Mouse (Mus musculus) midbrain, postnatal 0 days (tissue): ENCODE data around the gene 1700012A03Rik. TPM values are rescaled to one million over a fixed set of nuclear protein-coding genes. Genes with fewer than 3 reads are reported as not detected.

Source experiments
- ATAC-seq: fragments of 200-750 bp; cut with Nextera tagmentation; 2 replicates; pipeline ENCODE4 v1.8.0; 2017; ENCODE audit warnings: moderate number of reproducible peaks, mild to moderate bottlenecking, moderate TSS enrichment, moderate library complexity; ENCODE audit not compliant: low FRiP score
- DNase-seq: peaks from one replicate; pipeline ENCODE4 v3.0.0-alpha.2; 2015; ENCODE audit warnings: low spot score
- H3K27ac ChIP-seq: fragments of 300-500 bp; sonication (generic); 2 replicates; pipeline ENCODE4 v1.5.1; 2014; ENCODE audit warnings: low read depth, mild to moderate bottlenecking, low read length, mixed read lengths
- H3K27me3 ChIP-seq: fragments of 300-500 bp; sonication (generic); 2 replicates; pipeline ENCODE4 v1.6.1; 2014; ENCODE audit warnings: low read length, control low read depth, mixed read lengths; ENCODE audit not compliant: insufficient read depth
- H3K36me3 ChIP-seq: fragments of 300-500 bp; sonication (generic); 2 replicates; pipeline ENCODE4 v1.6.1; 2014; ENCODE audit warnings: low read length, control low read depth, mixed read lengths; ENCODE audit not compliant: insufficient read depth
- H3K4me1 ChIP-seq: fragments of 300-500 bp; sonication (generic); 2 replicates; pipeline ENCODE4 v1.6.1; 2014; ENCODE audit warnings: mild to moderate bottlenecking, control low read depth, antibody characterized with exemption, low read length, mixed read lengths; ENCODE audit not compliant: insufficient read depth
- H3K4me2 ChIP-seq: fragments of 300-500 bp; sonication (generic); 2 replicates; pipeline ENCODE4 v1.6.1; 2014; ENCODE audit warnings: low read depth, mild to moderate bottlenecking, low read length, mixed read lengths; ENCODE audit not compliant: poor library complexity, severe bottlenecking
- H3K4me3 ChIP-seq: fragments of 300-500 bp; sonication (generic); 2 replicates; pipeline ENCODE4 v1.5.1; 2014; ENCODE audit warnings: low read depth, mild to moderate bottlenecking, low read length, moderate library complexity
- H3K9ac ChIP-seq: fragments of 300-500 bp; sonication (generic); replicated peaks from 2 replicates; pipeline ENCODE4 v1.6.1; 2014; ENCODE audit warnings: mild to moderate bottlenecking, low read length, moderate library complexity, mixed read lengths; ENCODE audit not compliant: poor library complexity, severe bottlenecking
- H3K9me3 ChIP-seq: fragments of 300-500 bp; sonication (generic); 2 replicates; pipeline ENCODE4 v1.6.1; 2016; ENCODE audit warnings: low read length, control low read depth
- CTCF ChIP-seq: IDR thresholded peaks from 2 replicates; pipeline ENCODE4 v1.5.1; 2016; ENCODE audit warnings: antibody characterized with exemption, mild to moderate bottlenecking
- WGBS: fragments of 180-500 bp; shearing (Covaris S2); extraction: QIAGEN DNeasy Blood & Tissue Kit; methylation state at CpG from one replicate; pipeline ENCODE4 v1.1.7; 2014; 5-methylcytosine and 5-hydroxymethylcytosine counted together
- polyA plus RNA-seq: library from polyadenylated mRNA; unstranded; fragments of >200 nt; fragmentation: Nextera tagmentation; extraction: Ambion mirVana; gene quantifications from 2 replicates; pipeline ENCODE4 v1.2.1, GENCODE M21; 2015
- total RNA-seq: library from RNA; depleted of rRNA; stranded (reverse); fragments of >200 nt; gene quantifications from 2 replicates; pipeline ENCODE4 v1.2.3, GENCODE M21; 2014

1700012A03Rik gene
- total and polyA plus RNA-seq, 2 experiments from 2014 or later = not detected

DNA sequence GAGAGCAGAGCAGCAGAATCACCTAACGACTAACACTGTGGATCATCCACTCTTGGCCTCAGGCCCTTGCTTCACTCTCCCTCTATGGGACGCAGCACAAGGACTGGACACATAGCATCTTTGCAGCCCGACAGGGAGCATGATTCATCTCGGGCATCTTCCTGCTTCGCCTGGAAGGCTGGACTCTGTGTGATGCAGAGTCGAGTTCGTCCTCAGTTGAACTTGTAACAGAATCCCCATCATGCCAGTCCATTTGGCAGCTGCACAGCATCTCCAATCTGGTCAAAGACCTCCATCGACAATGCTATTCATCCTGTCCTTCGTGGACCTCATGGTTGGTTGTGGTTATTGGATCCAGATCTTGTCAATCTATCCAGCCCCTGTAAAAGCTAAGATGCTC is 11.2 kb downstream of the 1700012A03Rik start:
- Histone ChIP-seq H3K4me3 (no peak overlapping the region), H3K9ac (no peak overlapping the region), H3K36me3 (no peaks in the 10 kb centered on the region), H3K27ac (no peak overlapping the region), H3K9me3 (no peaks in the 10 kb centered on the region), H3K4me1 (no peaks in the 10 kb centered on the region), H3K27me3 (no peaks in the 10 kb centered on the region), H3K4me2 (no peak overlapping the region)
- ATAC-seq (no peak), DNase-seq (no peak)
- no peak for TF ChIP-seq CTCF
- WGBS = 86% methylated on average over 9 of the region's 9 CpGs

DNA sequence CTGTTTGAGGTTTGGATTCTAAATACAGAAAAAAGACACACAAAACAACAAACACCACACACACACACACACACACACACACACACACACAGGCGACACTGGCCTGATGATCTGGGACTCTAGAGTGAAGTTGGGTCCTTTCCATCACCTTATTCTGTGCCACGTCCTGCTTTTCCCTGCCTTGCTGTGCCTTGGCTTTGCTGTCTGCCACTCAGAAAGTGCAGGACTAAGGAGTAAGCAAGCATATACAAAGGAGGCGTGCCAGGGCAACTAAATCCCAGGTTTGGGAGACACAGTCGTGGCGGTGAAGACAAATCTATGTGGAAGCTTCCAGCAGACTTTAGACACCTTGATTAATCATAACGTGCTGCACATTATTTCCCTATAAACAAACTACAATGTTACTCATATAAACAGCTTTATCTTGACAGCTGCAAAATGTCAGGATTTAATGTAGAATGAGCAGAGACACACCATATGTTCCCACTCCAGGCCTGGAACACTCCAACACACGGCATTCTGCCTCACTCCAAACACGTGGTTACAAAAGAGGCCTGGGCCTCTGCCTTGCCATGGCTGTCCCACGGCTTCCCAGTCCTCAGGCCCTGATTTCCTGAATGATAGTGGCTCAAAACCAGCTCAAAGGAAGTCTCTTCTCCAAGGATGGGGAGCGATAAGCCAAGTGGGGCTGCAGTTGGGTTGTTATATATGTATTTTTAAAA is 15.9 kb downstream of the 1700012A03Rik start:
- H3K9me3 ChIP-seq = no peaks in the 10 kb centered on the region
- no peaks in the 10 kb centered on the region for H3K27me3 ChIP-seq
- no peak for TF ChIP-seq CTCF
- H3K4me2 ChIP-seq = no peak overlapping the region
- peak; percentile 36 for DNase-seq
- no peak for ATAC-seq
- H3K4me3 ChIP-seq = no peak overlapping the region
- no peak overlapping the region for H3K27ac ChIP-seq
- H3K4me1 ChIP-seq = no peaks in the 10 kb centered on the region
- no peak overlapping the region for H3K9ac ChIP-seq
- 81% methylated on average over 10 of the region's 10 CpGs for WGBS
- H3K36me3 ChIP-seq = no peaks in the 10 kb centered on the region

DNA sequence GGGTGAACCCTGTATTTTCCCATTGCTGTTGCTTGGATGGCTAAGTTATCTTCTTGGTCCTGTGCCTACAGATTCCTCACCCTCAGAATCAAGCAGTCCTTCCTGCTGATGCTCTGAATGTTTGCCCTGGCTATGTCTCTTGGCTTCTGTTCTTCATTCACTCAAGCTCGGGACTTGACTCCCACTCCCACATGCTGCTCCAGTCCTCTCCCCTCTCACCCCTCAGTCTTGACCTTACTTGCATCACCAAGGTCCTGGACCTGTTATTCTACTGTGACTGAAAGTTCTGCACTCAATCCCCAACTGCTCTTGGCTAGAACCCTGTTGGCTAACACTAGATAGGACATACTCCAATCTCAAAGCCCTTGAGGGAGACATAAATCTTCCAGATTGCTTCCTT is 22.1 kb downstream of the 1700012A03Rik start:
- no peak overlapping the region for H3K27ac ChIP-seq
- H3K4me1 ChIP-seq = no peaks in the 10 kb centered on the region
- DNase-seq (no peak), ATAC-seq (no peak)
- H3K4me3 ChIP-seq = no peak overlapping the region
- no peak overlapping the region for H3K4me2 ChIP-seq
- 88% methylated on average over 1 of the region's 1 CpGs for WGBS
- no peak overlapping the region for H3K9ac ChIP-seq
- no peaks in the 10 kb centered on the region for H3K36me3 ChIP-seq
- H3K9me3 ChIP-seq = no peaks in the 10 kb centered on the region
- TF ChIP-seq CTCF = no peak
- H3K27me3 ChIP-seq = no peaks in the 10 kb centered on the region

DNA sequence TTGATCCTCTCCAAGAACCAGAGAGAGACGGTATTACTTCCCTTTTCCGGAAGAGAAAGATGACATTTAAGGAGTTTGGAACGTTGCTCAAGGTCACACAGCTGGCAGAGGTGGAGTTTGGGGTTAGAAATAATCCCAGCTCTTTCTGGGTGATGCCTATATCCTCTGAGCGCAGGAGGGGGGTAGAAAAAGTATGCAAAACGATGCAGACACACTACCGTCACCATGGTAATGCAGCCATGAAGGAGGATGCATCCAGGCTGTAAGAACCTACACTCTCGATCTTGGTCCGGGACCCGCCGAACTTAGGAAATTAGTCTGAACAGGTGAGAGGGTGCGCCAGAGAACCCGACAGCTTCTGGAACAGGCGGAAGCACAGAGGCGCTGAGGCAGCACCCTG is 43.3 kb downstream of the 1700012A03Rik start:
- no peak overlapping the region for H3K9ac ChIP-seq
- no peak overlapping the region for H3K4me2 ChIP-seq
- ATAC-seq = no peak
- H3K27ac ChIP-seq = no peak overlapping the region
- no peaks in the 10 kb centered on the region for H3K4me1 ChIP-seq
- H3K9me3 ChIP-seq = no peaks in the 10 kb centered on the region
- WGBS = 91% methylated on average over 10 of the region's 14 CpGs
- no peak for TF ChIP-seq CTCF
- DNase-seq = no peak
- H3K4me3 ChIP-seq = no peak overlapping the region
- no peaks in the 10 kb centered on the region for H3K27me3 ChIP-seq
- H3K36me3 ChIP-seq = no peaks in the 10 kb centered on the region

DNA sequence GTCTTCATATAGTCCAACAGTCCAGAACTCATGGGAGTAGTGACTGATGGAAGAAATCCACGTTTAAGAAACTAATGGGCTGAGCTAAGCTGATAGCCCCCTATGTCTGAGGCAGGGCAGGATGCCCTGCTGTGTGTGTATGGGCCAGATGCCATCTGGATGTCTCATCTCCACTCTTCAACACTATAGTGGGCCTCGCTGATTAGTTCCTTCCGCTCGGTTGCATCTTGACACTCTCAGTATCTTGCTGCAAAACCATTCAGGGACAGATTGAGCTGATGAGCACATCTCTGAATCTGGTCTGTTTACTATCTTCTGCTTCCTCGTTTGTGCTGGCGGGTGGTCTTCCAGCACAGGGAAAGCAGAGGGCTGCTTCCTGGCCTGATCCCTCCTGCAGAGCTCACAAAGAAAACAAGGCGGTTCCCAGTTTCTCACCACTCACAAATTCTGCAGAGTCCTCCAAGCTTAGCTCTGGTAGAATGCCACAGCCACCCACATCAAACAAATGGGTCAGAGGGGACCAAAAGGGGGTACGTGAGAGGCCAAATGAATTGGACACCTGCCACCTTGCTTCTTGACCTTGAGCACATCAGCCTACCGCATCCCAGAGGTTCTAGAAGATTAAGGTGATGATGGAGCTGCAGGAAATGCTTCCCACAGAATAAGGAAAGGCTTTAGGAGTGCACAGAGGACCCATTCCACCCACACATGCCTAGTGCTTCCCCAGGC is 55.7 kb downstream of the 1700012A03Rik start:
- Histone ChIP-seq H3K27ac (no peak overlapping the region), H3K4me3 (no peak overlapping the region), H3K27me3 (no peaks in the 10 kb centered on the region), H3K4me2 (no peak overlapping the region), H3K36me3 (no peaks in the 10 kb centered on the region), H3K9me3 (no peaks in the 10 kb centered on the region), H3K9ac (no peak overlapping the region), H3K4me1 (no peaks in the 10 kb centered on the region)
- no peak for ATAC-seq
- TF ChIP-seq CTCF = no peak
- 54% methylated on average over 9 of the region's 9 CpGs for WGBS
- peak; percentile 74 for DNase-seq
